Mouse (Mus musculus) T-helper 2 cell (primary cell): ENCODE measurements around the gene Scn5a.

Source experiments
- in situ Hi-C: fragments of 300-600 bp; cut with MboI, MseI; formaldehyde crosslinking; loops from one replicate; pipeline ENCODE4 v1.15.1; 2025; ENCODE audit warnings: high pct_unique_total_duplicates

The Scn5a gene

DNA sequence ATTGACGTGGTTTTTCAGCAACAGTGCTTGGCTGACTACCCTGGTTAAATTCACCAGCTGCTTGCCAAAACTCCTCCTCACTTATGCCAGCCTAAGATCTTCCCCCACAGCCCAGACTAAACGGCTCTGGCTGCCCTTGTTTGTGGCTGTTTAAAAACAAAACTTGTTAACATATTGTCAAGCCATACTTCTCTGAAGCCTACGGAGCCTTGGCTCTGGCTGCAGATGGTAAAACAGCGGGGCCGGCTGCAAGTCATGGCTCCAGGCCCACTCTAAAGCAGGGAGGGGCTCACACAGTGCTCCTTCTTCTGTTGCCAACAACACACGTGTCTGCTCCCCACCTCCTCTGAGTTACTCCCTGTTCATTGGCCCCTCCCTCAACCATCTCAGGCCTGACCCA, 67.9 kb downstream of the Scn5a start:
- in situ Hi-C loops = no loop called here

DNA sequence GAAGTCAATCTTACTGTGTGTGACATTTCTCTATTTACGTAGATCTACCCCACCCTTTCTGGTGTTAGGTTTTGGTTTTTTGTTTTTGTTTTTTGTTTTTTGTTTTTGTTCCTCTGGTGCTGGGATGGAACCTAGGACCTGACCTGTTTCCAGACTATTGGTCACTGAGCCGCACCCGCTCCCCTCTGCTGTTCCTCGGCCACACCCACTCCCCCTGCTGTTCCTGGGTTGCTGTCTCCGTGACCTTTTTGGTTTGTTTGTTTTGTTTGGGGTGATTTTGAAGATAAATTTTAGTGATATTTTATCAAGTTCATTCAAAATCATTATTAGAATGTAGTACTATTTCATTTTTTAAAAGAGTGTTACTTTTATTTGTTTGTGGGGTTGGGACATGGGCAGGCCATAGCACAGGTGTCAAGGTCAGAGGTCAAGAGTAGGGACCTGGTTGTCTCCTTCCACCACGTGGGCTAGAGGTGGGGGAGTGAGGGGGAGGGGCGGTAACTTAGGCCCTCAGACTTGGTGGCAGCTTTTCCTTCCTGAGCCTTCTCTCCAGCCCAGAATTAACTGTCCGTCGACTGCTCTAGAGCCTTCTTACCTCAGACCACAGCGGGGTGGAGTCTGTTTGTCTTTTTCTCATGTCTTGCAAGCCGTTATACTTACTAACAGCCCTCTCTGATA, 73.7 kb downstream of the Scn5a start:
- in situ Hi-C loops = loop anchor here (5.0 kb wide), 1 partner anchor 37 kb away; no protein-coding TSS in a partner anchor

DNA sequence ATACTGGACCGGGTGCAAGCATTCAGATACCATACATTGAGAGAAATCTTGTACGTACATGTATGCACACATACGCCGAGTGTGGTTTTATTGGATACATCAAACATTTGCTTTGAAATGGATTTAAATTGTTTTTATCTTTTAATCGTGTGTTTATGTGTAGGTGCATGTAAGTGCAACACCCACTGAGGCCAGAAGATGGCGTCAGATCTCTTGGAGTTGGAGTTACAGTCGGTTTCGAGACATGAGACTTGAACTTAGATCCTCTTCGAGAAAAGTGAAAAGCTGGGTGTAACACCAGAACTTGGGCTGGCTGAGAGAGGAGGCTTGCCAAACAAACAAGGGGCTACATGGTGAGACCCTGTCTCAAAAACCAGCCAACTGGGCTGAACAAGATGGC, 75.2 kb downstream of the Scn5a start:
- in situ Hi-C loops = loop anchor here (5.0 kb wide), 1 partner anchor 39 kb away; no protein-coding TSS in a partner anchor

DNA sequence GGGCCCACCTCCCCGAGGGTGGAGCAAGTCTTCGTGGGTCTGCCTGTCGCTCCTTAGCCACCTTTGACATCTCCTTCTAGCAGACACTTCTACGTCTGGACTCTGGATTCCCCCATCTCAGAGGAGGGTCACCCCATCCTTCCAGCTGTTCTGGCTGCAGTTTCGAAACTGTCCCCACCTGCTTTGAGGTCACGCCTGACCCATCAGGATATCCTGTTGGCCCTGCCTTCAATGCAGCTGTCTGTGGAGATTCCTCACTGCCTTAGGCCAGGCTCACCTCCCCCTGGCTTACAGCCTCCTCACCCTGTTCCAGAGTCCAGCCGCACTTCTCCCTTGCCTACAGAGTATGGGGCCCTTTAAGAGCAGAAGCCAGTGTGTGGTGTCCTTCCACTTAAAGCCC, 79.9 kb downstream of the Scn5a start:
- in situ Hi-C loops = no loop called here

DNA sequence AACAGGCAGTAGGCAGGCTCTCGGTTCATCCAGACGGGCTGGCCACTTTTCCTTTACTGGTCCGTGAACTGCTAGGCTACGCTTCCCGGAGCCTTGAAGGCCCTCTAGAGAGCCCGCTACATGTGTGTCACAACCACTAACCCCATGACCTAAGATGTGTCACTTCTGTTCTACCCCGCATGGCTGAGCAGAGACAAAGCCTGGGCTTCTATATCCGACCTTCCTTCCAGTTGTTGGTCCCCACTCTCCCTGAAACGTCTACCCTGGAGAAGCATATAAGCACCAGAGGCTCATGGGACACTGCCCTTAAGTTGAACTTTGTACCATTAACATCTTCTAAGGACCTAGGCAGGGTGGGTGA, 80.6 kb downstream of the Scn5a start:
- in situ Hi-C loops = no loop called here

DNA sequence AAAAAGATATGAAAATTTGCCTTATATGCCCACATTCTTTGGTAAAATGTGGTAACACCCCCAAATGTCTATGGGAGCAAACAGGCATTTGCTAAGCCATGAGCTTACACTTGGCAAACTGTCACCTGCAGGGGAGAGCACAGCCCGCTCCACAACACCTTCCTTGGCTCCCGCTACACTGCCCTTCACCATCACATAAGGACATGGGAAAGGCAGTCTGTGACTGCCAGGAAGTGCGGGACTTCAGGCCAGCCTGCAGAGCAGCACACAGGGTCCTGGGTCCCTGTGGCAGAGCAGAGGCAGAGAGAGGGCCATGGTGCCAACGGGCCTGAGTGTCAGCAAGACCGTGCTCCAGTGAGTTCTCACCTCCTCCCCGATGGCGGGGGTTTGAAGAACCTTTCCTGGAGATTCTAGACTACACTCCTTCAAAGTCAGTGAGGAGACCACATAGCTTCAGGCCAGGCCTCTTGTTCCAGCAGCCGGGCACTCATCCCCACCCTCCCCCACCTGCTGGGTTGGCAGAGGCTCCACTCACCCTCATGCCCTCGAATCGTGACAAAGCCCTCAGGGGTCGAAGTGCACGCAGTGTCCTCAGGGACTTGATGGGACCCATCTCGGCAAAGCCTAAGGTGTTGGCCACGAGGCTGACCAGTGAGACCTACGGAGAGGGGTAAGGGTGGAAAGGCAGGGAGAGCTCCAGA, 81.1 kb downstream of the Scn5a start:
- in situ Hi-C loops = no loop called here

DNA sequence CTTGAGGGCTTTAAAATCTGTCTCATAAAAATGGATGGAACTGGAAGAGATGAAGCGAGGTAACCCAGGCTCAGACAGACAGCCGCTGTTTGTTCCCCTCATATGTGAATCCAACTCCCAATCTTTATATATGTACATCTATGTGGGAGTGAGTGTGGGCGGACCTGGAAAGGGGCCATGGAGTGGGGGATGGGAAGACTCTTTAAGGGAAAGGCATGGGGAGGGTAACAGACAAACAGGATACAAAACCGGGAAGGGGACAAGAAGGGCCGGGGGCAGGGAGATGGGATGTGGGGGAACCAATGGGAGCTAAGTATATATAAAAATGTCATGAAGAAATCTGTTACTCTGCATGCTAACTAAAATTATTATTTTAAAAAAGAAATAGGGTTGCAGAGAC, 81.9 kb downstream of the Scn5a start:
- in situ Hi-C loops = no loop called here

DNA sequence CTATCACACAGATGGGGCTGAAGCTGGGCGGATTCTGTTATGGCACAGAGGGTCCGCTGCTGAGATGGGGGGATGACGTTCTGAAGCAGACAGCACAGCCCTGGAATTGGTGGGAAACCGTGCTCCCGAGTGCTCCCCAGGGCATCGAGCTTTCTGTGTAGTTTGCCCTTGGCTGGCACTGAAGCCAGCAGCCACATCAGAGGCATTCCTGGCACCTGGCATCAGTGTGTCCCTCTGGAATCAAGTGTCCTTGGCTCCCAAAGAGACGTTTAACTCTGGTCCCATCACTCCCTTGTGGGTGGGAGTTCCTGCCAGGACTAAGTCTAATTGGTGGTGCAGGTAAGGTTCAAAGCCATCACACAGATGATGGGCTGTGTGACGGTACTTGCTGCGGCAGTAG, 82.5 kb downstream of the Scn5a start:
- in situ Hi-C loops = no loop called here

DNA sequence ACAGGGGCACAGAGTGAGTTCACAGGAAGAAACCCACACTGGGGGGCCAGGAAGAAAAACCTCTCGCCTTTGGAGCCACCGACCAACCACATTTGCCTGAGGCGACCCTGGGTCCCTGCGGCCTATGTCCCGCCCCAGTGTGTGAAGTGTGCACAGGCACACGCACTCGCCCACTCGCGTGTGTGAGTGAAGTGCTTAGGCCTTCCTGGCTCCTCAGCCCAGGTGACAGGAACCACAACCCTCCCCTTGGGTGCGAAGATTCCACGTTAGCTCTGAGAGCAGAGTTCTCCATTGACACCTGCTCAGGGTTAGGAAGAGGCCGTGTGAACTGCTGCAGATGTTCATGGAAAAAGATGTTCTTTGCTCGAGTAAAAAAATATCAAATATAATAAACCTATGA, 93.9 kb downstream of the Scn5a start:
- in situ Hi-C loops = no loop called here

DNA sequence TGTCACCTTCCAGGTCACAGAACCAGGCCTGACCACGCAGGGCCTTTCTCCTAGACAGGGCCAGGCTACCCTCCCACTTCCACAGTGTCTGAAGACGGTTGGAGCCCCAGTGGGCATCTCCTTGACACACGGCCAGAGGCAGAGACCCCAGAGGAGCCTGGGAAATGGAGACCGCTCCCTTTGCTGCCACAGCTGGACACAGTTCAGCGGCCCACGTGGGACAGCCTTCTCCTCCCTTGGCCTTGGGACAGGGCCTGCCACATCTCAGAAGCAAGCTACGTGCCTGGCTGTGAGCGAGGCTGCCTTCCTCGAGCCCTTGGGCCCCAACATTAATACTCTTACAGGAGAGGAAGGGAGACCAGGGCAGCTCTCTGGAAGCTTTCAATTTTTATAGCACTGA, 94.4 kb downstream of the Scn5a start:
- in situ Hi-C loops = no loop called here

DNA sequence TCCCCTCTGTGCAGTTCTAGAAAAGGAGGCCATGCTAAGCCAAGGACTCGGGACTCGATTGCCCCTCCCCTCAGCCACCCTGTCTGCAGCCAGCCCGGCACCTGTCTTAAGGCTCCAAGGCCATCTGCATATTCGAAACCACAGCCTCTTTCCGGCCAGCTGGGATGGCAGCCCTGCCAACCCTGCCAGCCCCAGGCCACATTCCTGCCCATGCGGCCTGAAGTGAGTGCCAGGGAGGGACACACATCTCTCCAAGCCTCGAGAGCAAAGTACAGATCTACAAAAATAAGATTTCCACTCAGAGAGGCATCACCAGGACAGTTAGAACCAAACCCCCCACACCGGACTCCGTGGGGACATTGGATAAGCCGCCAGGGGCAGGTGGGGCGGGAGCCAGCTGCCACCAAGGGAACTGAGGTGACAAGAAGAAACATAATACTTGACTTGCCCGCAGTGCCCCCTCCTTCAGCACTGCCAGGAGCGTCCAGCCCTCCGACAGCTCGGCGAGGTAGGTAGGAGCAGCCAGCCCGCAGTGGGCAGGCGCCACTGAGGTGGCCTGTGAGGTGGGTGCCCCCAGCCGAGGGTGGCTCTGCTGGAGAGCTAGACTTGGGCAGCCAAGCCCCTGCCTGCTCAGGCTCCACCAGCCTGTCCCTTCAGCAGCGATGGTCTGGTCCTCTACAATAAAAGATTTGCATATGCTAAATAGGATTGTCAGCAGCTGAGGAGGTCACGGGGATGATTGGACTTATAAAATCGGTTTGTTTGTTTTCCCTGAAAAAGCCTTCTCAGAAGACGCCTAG, 95.1 kb downstream of the Scn5a start:
- in situ Hi-C loops = no loop called here

DNA sequence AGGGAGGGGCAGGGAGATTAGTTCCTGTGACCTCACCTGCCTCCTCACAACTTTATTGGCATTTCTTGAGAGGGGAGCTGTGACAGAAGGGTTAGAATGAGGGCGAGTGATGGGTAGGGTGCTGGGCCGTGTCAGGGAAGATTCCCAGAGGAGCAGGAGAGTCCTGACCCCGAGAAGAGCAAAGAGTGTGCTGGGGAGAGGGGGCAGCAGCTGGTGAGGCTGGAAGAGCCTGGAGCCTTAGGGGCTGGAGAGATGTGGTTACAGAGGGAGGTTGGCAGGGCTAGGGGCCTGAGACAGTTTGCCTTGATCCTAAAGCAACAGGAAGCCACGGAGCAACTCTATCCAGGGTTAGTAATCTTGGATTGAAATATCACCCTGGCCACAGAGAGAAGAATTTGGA, 97.2 kb downstream of the Scn5a start:
- in situ Hi-C loops = no loop called here

DNA sequence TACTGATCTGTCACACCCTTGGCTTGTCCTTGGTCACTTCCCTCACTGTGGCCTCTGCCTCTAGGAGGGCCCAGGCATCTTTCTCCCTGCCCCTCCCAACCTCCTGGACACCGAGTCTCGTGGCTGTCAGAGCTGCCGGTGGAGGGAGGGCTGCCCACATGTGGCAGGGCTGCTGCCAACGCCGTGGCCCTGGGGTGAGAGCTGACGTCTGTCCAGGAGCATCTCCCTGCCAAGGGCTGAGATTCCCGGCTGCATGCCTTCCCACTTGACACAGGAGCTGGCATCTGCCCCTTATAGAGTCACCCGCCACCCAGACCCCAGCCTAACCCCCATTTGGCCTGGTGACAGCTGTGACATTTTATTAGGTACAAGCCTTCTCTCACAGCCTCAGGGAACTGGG, 99.5 kb downstream of the Scn5a start:
- in situ Hi-C loops = no loop called here

DNA sequence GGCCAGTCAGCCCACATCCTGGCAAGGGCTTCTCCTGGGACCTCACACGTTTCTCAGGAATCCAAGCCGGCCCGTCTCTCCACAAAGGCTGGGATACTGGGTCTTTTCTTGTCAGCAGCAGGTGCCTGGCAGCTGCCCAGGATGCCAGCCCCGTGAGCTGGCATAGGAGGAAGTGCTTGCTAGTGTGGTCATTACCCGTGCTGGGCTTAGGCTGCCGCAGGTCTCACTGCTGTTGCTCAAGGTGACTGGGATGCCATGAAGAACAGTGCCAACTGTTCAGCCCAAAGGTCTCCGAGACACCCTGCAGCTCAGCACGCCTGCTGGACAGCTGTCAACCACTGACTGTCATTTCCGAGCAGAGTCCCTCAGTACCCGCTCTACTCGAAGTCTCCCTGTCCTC, 100.5 kb downstream of the Scn5a start:
- in situ Hi-C loops = no loop called here

DNA sequence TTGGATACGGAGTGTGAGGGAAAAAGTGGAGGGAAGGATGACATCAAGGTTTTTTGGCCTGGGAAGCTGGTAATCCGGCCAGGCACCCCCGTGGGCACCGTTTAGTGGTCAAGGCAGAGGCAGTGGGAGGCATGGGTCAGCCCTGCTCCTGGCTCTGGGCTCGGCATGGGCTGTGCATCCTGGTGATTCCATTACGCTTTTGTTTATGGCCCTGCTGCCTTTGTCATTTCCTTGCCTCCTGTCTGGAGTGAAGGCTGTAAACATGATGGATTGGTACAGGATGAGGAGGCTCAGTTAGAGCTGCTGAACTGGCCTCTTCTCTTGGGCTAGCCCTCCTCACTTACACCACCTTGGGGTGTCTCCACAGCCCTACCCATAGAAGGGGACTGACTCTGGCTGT, 101.1 kb downstream of the Scn5a start:
- in situ Hi-C loops = no loop called here

DNA sequence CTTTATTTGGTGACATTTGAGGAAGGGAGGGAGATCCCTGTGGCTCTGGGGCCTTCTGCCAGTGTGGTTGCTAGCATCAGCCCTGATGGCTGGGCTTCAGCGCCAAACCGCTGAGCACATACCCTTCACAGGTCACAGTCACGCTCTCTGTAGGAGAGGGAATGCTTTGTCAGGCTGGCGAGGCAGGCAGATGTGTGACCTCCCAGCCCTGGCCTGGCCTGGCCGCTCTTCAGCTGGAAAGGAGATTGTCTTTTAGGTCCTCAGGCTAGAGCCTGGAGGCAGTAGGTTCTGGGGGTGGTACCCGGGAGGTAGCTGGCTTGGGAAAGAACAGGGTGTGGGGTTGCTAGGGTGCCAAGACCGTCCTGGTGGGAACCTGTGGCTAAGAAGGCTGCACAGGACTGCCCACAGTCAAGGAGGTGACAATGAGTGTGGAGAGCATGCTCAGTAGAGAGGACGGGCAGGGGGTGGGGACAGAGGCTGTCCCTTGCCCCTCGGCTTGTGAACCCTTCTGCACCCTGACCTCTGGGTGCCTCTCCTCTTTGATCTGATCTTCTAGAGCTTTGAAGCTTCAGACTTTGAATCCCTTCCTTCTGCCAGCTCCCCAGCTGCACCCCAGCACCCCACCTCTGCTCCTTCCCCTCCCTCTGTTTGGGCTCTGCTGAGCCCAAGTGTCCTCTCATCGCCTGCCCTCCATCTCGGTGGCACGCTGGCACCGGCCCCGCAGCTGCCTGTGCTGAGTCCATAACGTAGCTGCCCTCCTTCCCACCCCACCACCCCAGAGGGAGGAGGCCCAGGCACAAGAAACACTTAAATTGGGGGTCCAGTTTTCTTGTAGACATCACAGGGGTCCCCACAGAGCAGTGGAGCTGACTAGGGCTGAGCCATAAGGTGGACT, 103.9 kb downstream of the Scn5a start:
- in situ Hi-C loops = no loop called here

DNA sequence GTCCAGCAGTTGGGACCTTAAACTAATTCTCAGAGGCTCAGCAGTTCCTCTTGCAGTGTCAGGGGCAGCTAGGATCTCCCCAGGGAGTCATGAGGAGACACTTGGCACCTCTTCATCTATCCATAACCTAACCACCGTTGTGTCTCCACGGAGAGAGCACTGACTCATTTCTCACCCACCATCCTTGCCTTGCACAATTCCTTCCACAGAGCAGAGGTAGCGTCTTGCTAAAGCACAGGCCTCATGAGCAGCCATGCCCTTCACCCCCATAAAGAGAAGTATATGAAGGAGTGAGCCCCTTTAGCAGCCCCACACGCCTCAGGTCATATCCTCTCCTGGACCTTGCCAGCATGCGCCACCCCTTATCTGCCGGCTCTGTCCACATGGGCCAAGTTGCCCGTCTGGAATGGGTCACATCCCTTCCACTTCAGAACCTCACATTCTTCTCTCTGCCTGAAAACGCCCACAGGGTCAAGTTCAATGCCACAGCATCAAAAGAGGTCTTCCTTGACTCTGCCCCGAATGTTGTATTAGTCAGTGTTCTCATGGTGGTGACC, 105.1 kb downstream of the Scn5a start:
- in situ Hi-C loops = no loop called here

DNA sequence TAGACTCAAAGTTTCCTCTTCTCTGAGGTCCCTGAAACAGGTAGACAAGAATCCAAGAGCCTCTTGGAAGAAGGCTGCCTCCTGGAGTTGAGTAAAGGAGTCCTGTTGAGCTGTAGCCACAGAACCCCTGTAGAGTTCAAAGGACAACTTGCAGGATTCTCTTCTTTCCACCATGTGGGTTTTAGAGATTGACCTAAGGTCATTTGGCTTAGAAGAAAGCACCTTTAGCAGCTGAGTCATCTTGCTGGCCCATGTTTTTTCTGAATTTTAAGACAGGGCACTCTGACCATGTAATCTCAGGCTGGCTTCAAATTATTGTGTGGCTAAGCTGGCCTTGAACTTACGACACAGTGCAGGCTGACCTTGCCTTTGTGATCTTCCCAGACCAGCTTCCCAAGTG, 105.8 kb downstream of the Scn5a start:
- in situ Hi-C loops = no loop called here

DNA sequence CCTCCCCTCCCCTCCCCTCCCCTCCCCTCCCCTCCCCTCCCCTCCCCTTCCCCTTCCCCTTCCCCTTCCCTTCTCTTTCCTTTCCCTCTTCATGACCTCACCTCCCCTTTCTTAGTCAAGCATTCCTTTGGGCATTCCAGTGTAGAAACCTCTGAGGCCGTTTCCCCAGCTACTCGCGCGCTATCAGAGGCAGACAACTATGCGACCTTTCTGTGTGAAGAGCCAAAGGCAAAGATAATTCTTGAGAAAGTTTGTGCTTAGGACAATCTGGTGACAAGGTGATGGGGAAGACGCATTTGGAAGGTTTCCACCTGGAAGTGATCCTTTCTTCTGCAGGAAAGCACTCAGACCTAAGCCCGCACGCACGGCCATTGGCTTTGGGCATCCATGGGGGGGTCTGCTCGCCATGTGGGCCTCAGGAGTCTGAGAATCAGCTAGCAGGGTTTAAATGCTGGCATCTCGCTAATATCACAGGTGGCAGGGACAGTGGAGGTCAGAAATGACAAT, 106.4 kb downstream of the Scn5a start:
- in situ Hi-C loops = no loop called here

DNA sequence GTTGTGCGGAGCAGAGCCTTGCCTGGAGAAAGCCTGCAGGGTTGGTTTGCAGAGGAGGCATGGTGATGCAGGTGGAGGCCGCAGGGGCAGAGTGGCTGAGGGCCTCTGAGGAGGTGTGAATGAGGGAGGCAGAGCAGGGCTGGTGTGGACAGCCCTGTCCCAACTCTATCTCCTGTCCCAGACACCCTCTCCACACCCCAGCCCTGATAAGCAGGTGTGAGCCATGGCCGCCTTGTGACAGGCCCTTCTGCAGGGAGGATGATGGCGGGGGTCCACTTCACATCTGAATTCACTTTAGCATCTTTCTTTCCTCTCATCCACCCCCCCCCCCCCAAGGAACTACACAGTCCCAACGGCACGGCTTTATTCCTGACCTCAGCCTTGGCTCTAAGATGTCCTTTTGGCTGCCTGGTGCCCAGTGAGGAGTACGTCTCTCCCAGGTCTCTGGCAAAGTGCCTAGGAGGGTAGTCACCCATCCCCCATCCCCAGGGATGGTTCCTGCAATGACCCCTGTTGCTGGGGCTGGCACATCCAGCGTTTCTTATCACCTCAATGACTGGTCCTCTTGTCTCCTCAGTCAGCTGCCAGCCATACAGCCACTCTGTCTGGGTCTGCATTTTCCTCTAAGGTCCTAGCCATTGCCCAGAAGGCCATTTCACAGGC, 109.0 kb downstream of the Scn5a start:
- in situ Hi-C loops = no loop called here

DNA sequence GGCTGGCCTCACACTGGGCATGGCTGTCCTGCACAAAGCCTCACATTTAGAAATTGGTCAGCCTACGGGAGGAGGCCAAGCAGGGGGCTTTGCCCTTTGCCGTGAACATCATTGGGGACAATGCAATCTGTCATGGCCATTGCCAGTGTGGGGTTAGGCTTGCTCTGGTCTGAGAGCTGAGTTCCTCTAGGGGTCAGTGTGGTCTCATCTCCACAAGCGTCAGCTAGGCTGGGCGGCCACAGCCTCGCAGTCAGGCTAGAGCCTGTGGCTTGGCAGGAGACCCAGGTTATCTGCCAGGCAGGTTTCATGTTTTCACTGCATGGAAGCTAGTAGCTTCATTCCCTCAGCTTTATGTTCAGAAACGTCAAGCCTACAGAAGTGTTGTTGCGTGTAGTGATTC, 113.2 kb downstream of the Scn5a start:
- in situ Hi-C loops = no loop called here
